Mouse (Mus musculus): ENCODE data around the gene Ctnna3. TPM values are rescaled to one million over a fixed set of nuclear protein-coding genes. Genes with fewer than 3 reads are reported as not detected.

The Ctnna3 gene
- polyA plus RNA-seq, 1 experiment from 2014 or later = 1.1 TPM

DNA sequence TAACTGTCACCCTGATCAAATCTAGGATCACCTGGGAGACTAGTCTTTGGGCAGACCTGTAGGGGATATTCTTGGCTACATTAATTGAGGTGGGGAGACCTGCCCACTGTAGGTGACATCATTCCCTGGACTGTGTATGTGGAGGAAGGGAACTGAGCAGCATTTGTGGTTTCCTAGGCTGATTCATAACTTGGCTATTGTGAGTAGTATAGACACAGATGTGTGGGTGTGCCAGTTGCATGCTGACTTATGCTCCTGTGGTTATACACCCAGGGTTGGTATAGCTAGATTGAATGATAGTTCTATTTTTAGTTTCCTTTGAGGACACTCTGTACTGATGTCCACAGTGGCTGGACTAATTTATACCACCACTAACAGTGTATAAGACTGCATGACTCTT lies 141.7 kb downstream of the Ctnna3 start:
- Histone ChIP-seq H3K27ac (replicated peaks) (no peak overlapping the region), H3K4me3 (no peak overlapping the region)
- ATAC-seq (replicated peaks) = no peak

DNA sequence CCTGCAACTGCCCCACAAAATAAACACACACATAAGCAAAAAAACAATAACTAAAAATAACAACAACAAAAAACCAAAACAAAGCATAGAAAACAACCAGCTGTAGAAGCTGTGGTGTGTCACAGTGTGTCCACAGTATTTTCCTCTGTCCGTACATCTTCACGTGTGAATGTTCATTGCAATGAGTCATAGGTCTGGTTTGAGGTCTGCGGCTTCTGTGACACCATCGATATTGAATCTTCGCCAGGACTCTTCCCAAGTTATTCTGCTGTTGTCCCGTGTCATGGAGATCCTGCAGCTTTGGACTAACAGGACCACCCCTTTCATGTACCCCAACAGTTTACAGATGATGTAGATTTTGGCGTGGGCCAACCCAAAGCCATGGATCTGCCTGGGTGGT lies 143.0 kb downstream of the Ctnna3 start:
- Histone ChIP-seq H3K36me3 (no peaks in the 10 kb centered on the region), H3K4me1 (no peaks in the 10 kb centered on the region), H3K4me2 (replicated peaks) (no peak overlapping the region), H3K4me3 (no peak overlapping the region), H3K9me3 (no peaks in the 10 kb centered on the region), H3K9ac (replicated peaks) (no peak overlapping the region), H3K27ac (replicated peaks) (no peak overlapping the region), H3K27me3 (no peaks in the 10 kb centered on the region)
- 93% methylated on average over 7 of the region's 7 CpGs for WGBS
- no peak for ATAC-seq (replicated peaks)

More for the DNA sequence above, 141.7 kb downstream of the Ctnna3 start:
- H3K9me3 ChIP-seq = no peaks in the 10 kb centered on the region
- H3K4me1 ChIP-seq = no peaks in the 10 kb centered on the region
- H3K9ac ChIP-seq (replicated peaks) = no peak overlapping the region
- H3K36me3 ChIP-seq = no peaks in the 10 kb centered on the region
- H3K27me3 ChIP-seq = no peaks in the 10 kb centered on the region
- no peak overlapping the region for H3K4me2 ChIP-seq (replicated peaks)

DNA sequence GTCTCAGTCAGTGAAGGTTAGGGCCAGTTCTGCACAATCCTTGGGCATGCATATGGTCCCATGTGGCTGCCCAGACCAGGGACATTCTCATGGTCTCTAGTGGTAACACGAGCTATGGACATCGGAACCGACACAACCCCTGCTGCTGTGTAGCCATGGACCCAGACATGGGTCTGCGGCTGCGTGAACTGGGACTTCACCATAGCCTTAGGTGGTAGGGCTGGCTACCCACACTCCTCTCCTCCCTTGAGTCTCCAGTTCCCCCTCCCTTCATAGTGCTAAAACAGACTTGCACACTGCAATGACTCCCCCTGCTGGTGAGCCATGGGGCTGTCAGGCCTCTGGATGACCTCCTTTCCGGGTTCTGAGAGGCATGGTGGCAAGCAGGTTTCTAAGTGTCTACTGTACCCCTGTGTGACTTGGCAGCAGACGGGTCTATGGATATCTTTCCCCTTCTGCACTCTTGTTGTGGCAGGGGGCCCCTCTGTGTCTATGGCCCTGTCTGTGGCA lies 144.3 kb downstream of the Ctnna3 start:
- no peak overlapping the region for H3K27ac ChIP-seq (replicated peaks)
- H3K4me1 ChIP-seq = no peaks in the 10 kb centered on the region
- H3K9ac ChIP-seq (replicated peaks) = no peak overlapping the region
- H3K9me3 ChIP-seq = no peaks in the 10 kb centered on the region
- no peak overlapping the region for H3K4me3 ChIP-seq
- no peak for ATAC-seq (replicated peaks)
- 84% methylated on average over 7 of the region's 7 CpGs for WGBS
- H3K27me3 ChIP-seq = no peaks in the 10 kb centered on the region
- H3K4me2 ChIP-seq (replicated peaks) = no peak overlapping the region
- H3K36me3 ChIP-seq = no peaks in the 10 kb centered on the region

DNA sequence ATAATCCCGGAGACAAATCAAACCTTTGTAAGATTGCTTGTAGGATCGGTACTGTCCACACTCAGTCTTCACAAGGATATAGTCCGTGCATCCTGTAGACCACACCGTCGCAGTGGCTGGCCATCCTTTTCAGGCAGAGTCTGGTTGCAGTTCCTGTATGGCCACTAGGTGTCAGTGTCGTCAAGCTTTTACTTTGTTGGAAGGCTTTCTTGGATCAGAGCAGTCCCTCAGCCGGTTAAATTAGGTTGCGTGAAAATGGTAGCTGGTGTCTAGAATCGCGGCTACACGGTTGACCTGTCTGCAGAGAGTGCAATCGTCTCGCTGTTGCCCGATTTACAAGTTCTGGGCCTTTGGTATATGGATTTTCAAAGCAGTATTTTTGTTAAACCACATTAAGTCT lies 152.7 kb downstream of the Ctnna3 start:
- H3K4me1 ChIP-seq = no peaks in the 10 kb centered on the region
- H3K27ac ChIP-seq (replicated peaks) = no peak overlapping the region
- H3K4me3 ChIP-seq = no peak overlapping the region
- peak; percentile 81 for ATAC-seq (replicated peaks)
- no peaks in the 10 kb centered on the region for H3K9me3 ChIP-seq
- H3K4me2 ChIP-seq (replicated peaks) = no peak overlapping the region
- no peak overlapping the region for H3K9ac ChIP-seq (replicated peaks)
- H3K36me3 ChIP-seq = no peaks in the 10 kb centered on the region
- H3K27me3 ChIP-seq = no peaks in the 10 kb centered on the region
- WGBS = 8% methylated on average over 14 of the region's 14 CpGs

DNA sequence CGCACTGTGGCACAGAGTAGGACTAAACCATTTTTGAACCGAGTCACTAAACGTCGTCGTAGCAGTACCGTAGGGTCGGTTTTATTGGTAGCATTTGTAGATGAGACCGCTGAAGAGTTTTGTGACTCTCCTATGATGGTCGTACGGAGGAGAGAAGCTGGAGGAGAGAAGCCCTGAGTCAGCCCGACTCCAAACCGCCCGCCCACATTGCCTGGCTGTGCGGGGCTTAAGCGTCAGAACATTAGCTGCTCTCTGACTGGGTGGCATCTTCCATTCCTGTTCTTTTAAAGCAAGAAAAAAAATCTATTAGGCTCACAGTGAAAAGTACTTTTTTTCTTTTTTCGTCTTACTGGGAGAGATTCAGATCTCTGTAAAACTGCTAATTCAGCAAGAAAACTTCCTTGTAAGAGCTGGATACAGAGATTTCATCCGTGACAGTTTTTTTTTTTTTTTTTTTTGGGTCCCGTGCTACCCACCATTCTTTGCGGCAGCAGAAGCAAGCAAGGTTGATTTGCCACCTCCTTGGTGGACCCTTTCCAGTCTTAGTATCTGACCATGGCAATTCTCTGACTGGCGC lies 154.0 kb downstream of the Ctnna3 start:
- no peak overlapping the region for H3K9ac ChIP-seq (replicated peaks)
- no peaks in the 10 kb centered on the region for H3K36me3 ChIP-seq
- H3K4me3 ChIP-seq = 0 out of 2 replicates have a peak overlapping the region, but pooled peaks have one; percentile 8
- ATAC-seq (replicated peaks) = no peak
- no peaks in the 10 kb centered on the region for H3K9me3 ChIP-seq
- H3K4me2 ChIP-seq (replicated peaks) = 0 out of 2 replicates have a peak overlapping the region, but pooled peaks have one; percentile 14
- no peaks in the 10 kb centered on the region for H3K4me1 ChIP-seq
- H3K27ac ChIP-seq (replicated peaks) = no peak overlapping the region
- H3K27me3 ChIP-seq = no peaks in the 10 kb centered on the region
- 82% methylated on average over 20 of the region's 20 CpGs for WGBS

DNA sequence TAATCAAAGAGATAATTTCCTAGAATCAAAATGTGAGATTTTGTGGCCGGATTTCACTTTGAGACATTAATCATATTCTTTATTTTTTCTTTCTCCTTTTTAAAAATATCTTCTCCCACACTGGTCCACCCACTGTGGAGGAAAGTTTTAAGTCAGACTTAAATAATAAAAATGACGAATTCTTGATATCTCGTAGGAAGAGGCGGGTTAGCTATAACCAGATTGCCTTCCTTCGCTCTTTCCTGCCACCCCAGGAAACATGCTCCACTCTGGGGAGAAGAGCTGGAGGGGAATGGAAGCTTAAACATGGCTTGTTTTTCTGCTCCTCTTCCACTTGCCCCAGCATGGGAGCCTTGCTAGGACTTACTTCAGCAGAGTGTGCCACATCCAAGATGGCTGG lies 169.5 kb downstream of the Ctnna3 start:
- no peak overlapping the region for H3K4me3 ChIP-seq
- no peak overlapping the region for H3K27ac ChIP-seq (replicated peaks)
- ATAC-seq (replicated peaks) = no peak
- H3K27me3 ChIP-seq = no peaks in the 10 kb centered on the region
- H3K9ac ChIP-seq (replicated peaks) = no peak overlapping the region
- 94% methylated on average over 5 of the region's 5 CpGs for WGBS
- H3K4me1 ChIP-seq = no peaks in the 10 kb centered on the region
- no peaks in the 10 kb centered on the region for H3K9me3 ChIP-seq
- no peaks in the 10 kb centered on the region for H3K36me3 ChIP-seq
- H3K4me2 ChIP-seq (replicated peaks) = no peak overlapping the region

DNA sequence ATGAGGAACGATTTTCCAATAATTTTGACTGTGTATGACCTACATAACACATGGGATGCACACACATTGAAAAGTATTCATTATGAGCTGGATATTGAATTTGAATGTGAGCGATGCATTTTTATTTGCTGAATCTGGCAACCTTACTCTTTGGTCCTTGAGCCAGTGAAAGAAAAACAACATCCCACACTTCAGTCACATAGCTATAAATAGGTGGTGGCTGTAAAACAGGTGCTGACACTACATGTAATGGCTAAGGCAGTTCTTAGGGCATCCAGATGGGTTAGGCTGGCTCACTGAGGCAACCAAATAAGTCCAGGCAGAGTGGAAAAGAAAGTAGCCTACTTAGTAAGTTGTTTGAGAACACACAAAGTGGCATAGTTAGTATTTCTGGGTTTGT lies 171.3 kb downstream of the Ctnna3 start:
- no peaks in the 10 kb centered on the region for H3K4me1 ChIP-seq
- H3K4me2 ChIP-seq (replicated peaks) = no peak overlapping the region
- no peaks in the 10 kb centered on the region for H3K9me3 ChIP-seq
- H3K36me3 ChIP-seq = no peaks in the 10 kb centered on the region
- 78% methylated on average over 2 of the region's 2 CpGs for WGBS
- H3K27me3 ChIP-seq = no peaks in the 10 kb centered on the region
- no peak overlapping the region for H3K27ac ChIP-seq (replicated peaks)
- no peak for ATAC-seq (replicated peaks)
- H3K9ac ChIP-seq (replicated peaks) = no peak overlapping the region
- H3K4me3 ChIP-seq = no peak overlapping the region

DNA sequence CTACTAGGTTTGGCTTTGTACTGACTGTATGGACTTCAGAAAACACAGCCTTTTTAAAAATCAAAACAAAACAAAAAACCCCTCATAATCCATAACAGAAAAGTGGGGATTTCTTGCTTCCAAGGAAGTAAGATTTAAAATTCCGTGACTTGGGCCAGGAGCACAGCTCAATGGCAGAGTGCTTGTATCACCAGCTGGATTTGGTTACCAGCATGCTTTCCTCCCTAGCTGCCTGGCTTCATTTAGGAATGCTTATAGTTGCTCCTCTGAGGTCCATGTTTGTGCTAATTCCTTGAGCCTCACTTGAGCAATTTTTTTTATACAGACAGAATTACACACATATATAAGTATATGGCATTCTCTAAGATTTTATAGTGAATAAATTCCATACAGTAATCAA lies 198.6 kb downstream of the Ctnna3 start:
- Histone ChIP-seq H3K36me3 (no peaks in the 10 kb centered on the region), H3K4me3 (no peak overlapping the region), H3K9ac (replicated peaks) (no peak overlapping the region), H3K27me3 (no peaks in the 10 kb centered on the region), H3K4me1 (no peaks in the 10 kb centered on the region), H3K9me3 (no peaks in the 10 kb centered on the region), H3K27ac (replicated peaks) (no peak overlapping the region), H3K4me2 (replicated peaks) (no peak overlapping the region)
- WGBS = 86% methylated on average over 1 of the region's 1 CpGs
- ATAC-seq (replicated peaks) = no peak

DNA sequence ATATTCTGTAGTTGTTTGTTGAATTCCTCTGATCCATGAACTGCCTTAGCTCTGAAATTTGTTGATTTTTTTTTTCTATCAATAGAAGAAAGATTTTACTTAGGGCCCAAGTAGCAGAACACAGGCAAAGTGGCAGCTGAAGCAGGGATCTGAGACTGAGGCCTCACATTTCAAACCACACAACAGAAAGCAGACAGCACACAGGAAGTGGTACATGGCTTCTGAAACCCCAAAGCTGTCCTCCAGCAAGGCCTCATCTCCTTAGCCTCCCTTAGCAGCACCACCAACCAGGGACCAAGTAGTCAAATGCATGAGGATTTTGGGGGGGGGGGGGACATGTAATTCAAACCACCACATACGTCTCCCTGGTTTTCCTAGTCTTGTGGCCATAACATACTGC lies 204.0 kb downstream of the Ctnna3 start:
- no peak for ATAC-seq (replicated peaks)
- 83% methylated on average over 1 of the region's 1 CpGs for WGBS
- Histone ChIP-seq H3K4me1 (no peaks in the 10 kb centered on the region), H3K27ac (replicated peaks) (no peak overlapping the region), H3K9ac (replicated peaks) (no peak overlapping the region), H3K4me2 (replicated peaks) (no peak overlapping the region), H3K4me3 (no peak overlapping the region), H3K36me3 (no peaks in the 10 kb centered on the region), H3K27me3 (no peaks in the 10 kb centered on the region), H3K9me3 (no peaks in the 10 kb centered on the region)

DNA sequence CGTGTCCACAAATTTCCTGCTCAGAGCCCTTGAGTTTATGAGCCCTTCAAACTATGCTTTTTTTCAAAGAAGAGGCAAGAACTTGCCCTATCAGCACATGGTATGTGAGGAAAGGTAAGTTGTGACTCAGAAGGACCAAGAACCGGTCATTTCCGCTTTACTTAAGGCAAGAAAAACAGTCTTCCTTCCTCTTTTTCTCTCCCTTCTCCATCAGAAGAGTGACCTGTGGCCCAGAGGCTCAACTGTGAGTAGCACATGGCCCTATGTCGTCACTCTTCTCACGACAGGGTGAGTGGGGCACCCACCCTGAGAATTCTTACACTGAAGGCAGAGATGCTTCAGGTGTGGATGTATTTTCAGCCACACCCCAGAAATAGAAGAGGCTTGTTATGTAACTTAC lies 208.1 kb downstream of the Ctnna3 start:
- no peak for ATAC-seq (replicated peaks)
- no peaks in the 10 kb centered on the region for H3K4me1 ChIP-seq
- 90% methylated on average over 5 of the region's 5 CpGs for WGBS

DNA sequence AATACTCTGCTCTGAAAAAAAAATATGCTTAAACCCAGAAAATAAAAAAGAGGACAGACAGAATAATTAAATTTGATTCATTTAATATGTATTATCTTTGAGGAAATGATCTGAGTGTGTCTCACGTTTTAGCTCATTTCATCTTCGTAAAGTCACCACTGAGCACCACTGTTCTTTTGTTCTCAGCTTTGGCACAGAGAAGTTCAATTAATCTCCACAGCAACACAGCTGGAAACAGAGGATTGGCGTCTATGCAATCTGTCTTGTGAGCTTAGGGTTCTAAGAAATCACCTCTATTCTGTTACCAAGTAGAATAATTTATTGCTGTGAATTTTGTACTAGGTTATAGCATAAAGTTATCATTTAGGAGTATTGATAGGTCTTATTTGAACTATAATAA lies 217.4 kb downstream of the Ctnna3 start:
- 12% methylated on average over 3 of the region's 3 CpGs for WGBS
- Histone ChIP-seq H3K4me1 (no peaks in the 10 kb centered on the region), H3K9me3 (no peaks in the 10 kb centered on the region), H3K36me3 (no peaks in the 10 kb centered on the region), H3K27me3 (no peaks in the 10 kb centered on the region), H3K4me3 (no peak overlapping the region), H3K9ac (replicated peaks) (no peak overlapping the region), H3K4me2 (replicated peaks) (no peak overlapping the region), H3K27ac (replicated peaks) (no peak overlapping the region)
- ATAC-seq (replicated peaks) = no peak

More for the DNA sequence above, 208.1 kb downstream of the Ctnna3 start:
- Histone ChIP-seq H3K36me3 (no peaks in the 10 kb centered on the region), H3K27me3 (no peaks in the 10 kb centered on the region), H3K4me2 (replicated peaks) (no peak overlapping the region), H3K4me3 (no peak overlapping the region), H3K9ac (replicated peaks) (no peak overlapping the region), H3K9me3 (no peaks in the 10 kb centered on the region), H3K27ac (replicated peaks) (no peak overlapping the region)

DNA sequence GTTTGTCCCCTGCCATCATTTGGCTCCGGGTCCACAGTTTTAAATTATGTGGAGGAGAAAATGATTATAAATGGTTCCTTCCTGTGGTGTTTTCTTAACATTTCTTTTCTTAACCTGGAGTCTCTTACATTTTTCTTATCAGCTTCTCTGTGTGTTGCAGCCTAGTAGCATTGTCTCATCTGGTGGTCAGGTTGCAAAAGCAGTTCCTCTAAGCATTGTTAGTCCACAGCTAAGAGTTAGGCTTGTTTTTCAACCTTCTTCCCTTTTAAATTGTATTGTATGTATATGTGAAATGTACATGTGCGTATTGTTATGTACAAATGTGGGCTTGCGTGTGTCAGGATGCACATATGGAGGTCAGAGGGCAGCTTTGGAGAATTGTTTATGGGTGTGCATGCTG lies 220.4 kb downstream of the Ctnna3 start:
- no peak for ATAC-seq (replicated peaks)
- Histone ChIP-seq H3K27ac (replicated peaks) (no peak overlapping the region), H3K9me3 (no peaks in the 10 kb centered on the region), H3K4me3 (no peak overlapping the region), H3K36me3 (no peaks in the 10 kb centered on the region), H3K4me1 (no peaks in the 10 kb centered on the region), H3K9ac (replicated peaks) (no peak overlapping the region), H3K4me2 (replicated peaks) (no peak overlapping the region), H3K27me3 (no peaks in the 10 kb centered on the region)
- WGBS = 78% methylated on average over 3 of the region's 3 CpGs

DNA sequence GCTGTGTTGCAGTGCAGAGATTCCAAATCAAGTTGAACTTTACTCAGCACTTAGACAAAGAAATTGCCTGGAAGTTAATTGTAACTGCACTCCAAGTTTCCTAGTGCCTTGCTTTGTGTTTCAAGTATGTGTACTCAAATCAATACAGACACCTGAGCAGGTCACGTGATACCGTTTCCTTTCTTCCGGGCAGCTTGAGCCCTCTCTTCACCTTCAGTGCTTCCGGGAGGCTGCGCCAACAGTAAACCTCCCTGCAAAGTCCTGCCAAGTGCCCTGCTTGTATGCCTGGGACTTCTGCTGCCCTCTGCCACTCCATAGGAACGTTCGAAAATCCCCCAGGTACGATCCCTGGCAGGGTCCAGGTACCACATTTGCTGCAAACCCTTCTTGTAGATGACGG lies 223.0 kb downstream of the Ctnna3 start:
- H3K9ac ChIP-seq (replicated peaks) = no peak overlapping the region
- H3K27ac ChIP-seq (replicated peaks) = no peak overlapping the region
- no peaks in the 10 kb centered on the region for H3K9me3 ChIP-seq
- H3K36me3 ChIP-seq = no peaks in the 10 kb centered on the region
- no peak overlapping the region for H3K4me2 ChIP-seq (replicated peaks)
- H3K4me3 ChIP-seq = no peak overlapping the region
- H3K4me1 ChIP-seq = no peaks in the 10 kb centered on the region
- no peaks in the 10 kb centered on the region for H3K27me3 ChIP-seq
- 71% methylated on average over 9 of the region's 9 CpGs for WGBS
- no peak for ATAC-seq (replicated peaks)
